Mouse (Mus musculus) forebrain, embryonic 11.5 days (tissue): ENCODE results near the gene Aox3. TPM values are rescaled to one million over a fixed set of nuclear protein-coding genes. Genes with fewer than 3 reads are reported as not detected.

Experiments used
- ATAC-seq: fragments of 200-750 bp; cut with Nextera tagmentation; replicated peaks from 2 replicates; pipeline ENCODE4 v1.8.0; 2017; ENCODE audit warnings: moderate TSS enrichment; ENCODE audit not compliant: low FRiP score
- DNase-seq: peaks from one replicate; pipeline ENCODE4 v3.0.0-alpha.2; 2017; ENCODE audit warnings: low spot score
- H3K27ac ChIP-seq: fragments of 300-500 bp; sonication (generic); 2 replicates; pipeline ENCODE4 v1.5.1; 2014; ENCODE audit warnings: low read depth, low read length
- H3K27me3 ChIP-seq: fragments of 300-500 bp; sonication (generic); 2 replicates; pipeline ENCODE4 v1.6.1; 2014; ENCODE audit warnings: mild to moderate bottlenecking, low read length, mixed read lengths; ENCODE audit not compliant: control insufficient read depth, insufficient read depth
- H3K36me3 ChIP-seq: fragments of 300-500 bp; sonication (generic); 2 replicates; pipeline ENCODE4 v1.6.1; 2014; ENCODE audit warnings: mild to moderate bottlenecking, low read length, moderate library complexity, mixed read lengths; ENCODE audit not compliant: control insufficient read depth, insufficient read depth
- H3K4me1 ChIP-seq: fragments of 300-500 bp; sonication (generic); replicated peaks from 2 replicates; pipeline ENCODE4 v1.6.1; 2014; ENCODE audit warnings: low read length, mixed read lengths; ENCODE audit not compliant: control insufficient read depth, insufficient read depth
- H3K4me2 ChIP-seq: fragments of 300-500 bp; sonication (generic); 2 replicates; pipeline ENCODE4 v1.6.1; 2014; ENCODE audit warnings: low read depth, mild to moderate bottlenecking, low read length, moderate library complexity, mixed read lengths; ENCODE audit not compliant: severe bottlenecking
- H3K4me3 ChIP-seq: fragments of 300-500 bp; sonication (generic); 2 replicates; pipeline ENCODE4 v1.5.1; 2014; ENCODE audit warnings: low read depth, low read length
- H3K9ac ChIP-seq: fragments of 300-500 bp; sonication (generic); 2 replicates; pipeline ENCODE4 v1.6.1; 2014; ENCODE audit warnings: low read length
- H3K9me3 ChIP-seq: fragments of 300-500 bp; sonication (generic); 2 replicates; pipeline ENCODE4 v1.6.1; 2016; ENCODE audit warnings: low read length, mixed read lengths; ENCODE audit not compliant: control insufficient read depth
- WGBS: fragments of 180-500 bp; shearing (Covaris S2); extraction: QIAGEN DNeasy Blood & Tissue Kit; methylation state at CpG from one replicate; pipeline ENCODE4 v1.1.7; 2014; 5-methylcytosine and 5-hydroxymethylcytosine counted together
- polyA plus RNA-seq: library from polyadenylated mRNA; unstranded; fragments of >200 nt; fragmentation: Nextera tagmentation; extraction: Ambion mirVana; gene quantifications from 2 replicates; pipeline ENCODE4 v1.2.1, GENCODE M21; 2014

Gene Aox3
- polyA plus RNA-seq, 1 experiment from 2014 or later = 0.09 TPM

GRCm38 (mm10) chr1:58113441-58113840 is 511 bp downstream of the Aox3 start:
- no peak overlapping the region for H3K4me2 ChIP-seq
- no peaks in the 10 kb centered on the region for H3K27me3 ChIP-seq
- H3K4me3 ChIP-seq = no peak overlapping the region
- H3K27ac ChIP-seq = no peak overlapping the region
- ATAC-seq (no peak), DNase-seq (no peak)
- H3K9ac ChIP-seq = no peak overlapping the region
- H3K4me1 ChIP-seq = no peaks in the 10 kb centered on the region
- no peaks in the 10 kb centered on the region for H3K9me3 ChIP-seq
- no peaks in the 10 kb centered on the region for H3K36me3 ChIP-seq

GRCm38 (mm10) chr1:58114021-58114560 is 1.2 kb downstream of the Aox3 start:
- Histone ChIP-seq H3K27me3 (no peaks in the 10 kb centered on the region), H3K4me3 (no peak overlapping the region), H3K9me3 (no peaks in the 10 kb centered on the region), H3K4me1 (no peaks in the 10 kb centered on the region), H3K9ac (no peak overlapping the region), H3K36me3 (no peaks in the 10 kb centered on the region), H3K4me2 (no peak overlapping the region), H3K27ac (no peak overlapping the region)
- ATAC-seq = no peak
- 72% methylated on average over 6 of the region's 6 CpGs for WGBS
- no peak for DNase-seq

- WGBS = 82% methylated on average over 12 of the region's 12 CpGs
- no peak overlapping the region for H3K27ac ChIP-seq
- DNase-seq = no peak
- no peak for ATAC-seq
- H3K9me3 ChIP-seq = no peaks in the 10 kb centered on the region
- no peak overlapping the region for H3K9ac ChIP-seq
- no peaks in the 10 kb centered on the region for H3K36me3 ChIP-seq
- no peak overlapping the region for H3K4me2 ChIP-seq
- no peak overlapping the region for H3K4me3 ChIP-seq
- no peaks in the 10 kb centered on the region for H3K27me3 ChIP-seq
- no peaks in the 10 kb centered on the region for H3K4me1 ChIP-seq
These were observed 1.9 kb downstream of the Aox3 start for GRCm38 (mm10) chr1:58114666-58115375.

GRCm38 (mm10) chr1:58118231-58118630 is 5.3 kb downstream of the Aox3 start:
- no peak for ATAC-seq

GRCm38 (mm10) chr1:58124901-58125300 is 12.0 kb downstream of the Aox3 start:
- Histone ChIP-seq H3K9ac (no peak overlapping the region), H3K27me3 (no peaks in the 10 kb centered on the region), H3K9me3 (no peaks in the 10 kb centered on the region), H3K36me3 (no peaks in the 10 kb centered on the region), H3K27ac (no peak overlapping the region), H3K4me2 (no peak overlapping the region), H3K4me1 (no peaks in the 10 kb centered on the region), H3K4me3 (no peak overlapping the region)
- no peak for DNase-seq
- no peak for ATAC-seq
- 95% methylated on average over 8 of the region's 8 CpGs for WGBS

More at GRCm38 (mm10) chr1:58118231-58118630, 5.3 kb downstream of the Aox3 start:
- H3K9me3 ChIP-seq = no peaks in the 10 kb centered on the region
- no peaks in the 10 kb centered on the region for H3K27me3 ChIP-seq
- H3K27ac ChIP-seq = no peak overlapping the region
- H3K9ac ChIP-seq = no peak overlapping the region
- DNase-seq = no peak
- 89% methylated on average over 3 of the region's 3 CpGs for WGBS
- H3K4me1 ChIP-seq = no peaks in the 10 kb centered on the region
- H3K36me3 ChIP-seq = no peaks in the 10 kb centered on the region
- H3K4me2 ChIP-seq = no peak overlapping the region
- no peak overlapping the region for H3K4me3 ChIP-seq

GRCm38 (mm10) chr1:58137891-58138290 is 25.0 kb downstream of the Aox3 start:
- Histone ChIP-seq H3K9ac (no peak overlapping the region), H3K27ac (no peak overlapping the region), H3K27me3 (no peaks in the 10 kb centered on the region), H3K4me1 (no peaks in the 10 kb centered on the region), H3K9me3 (peaks cover 2% of the 10 kb centered on the region; the same call in 1 of the 2 replicates), H3K4me2 (no peak overlapping the region), H3K4me3 (no peak overlapping the region), H3K36me3 (no peaks in the 10 kb centered on the region)
- ATAC-seq (no peak), DNase-seq (no peak)

GRCm38 (mm10) chr1:58138986-58139385 is 26.1 kb downstream of the Aox3 start:
- DNase-seq = no peak
- no peak overlapping the region for H3K4me2 ChIP-seq
- ATAC-seq = no peak
- no peaks in the 10 kb centered on the region for H3K4me1 ChIP-seq
- no peak overlapping the region for H3K4me3 ChIP-seq
- H3K27ac ChIP-seq = no peak overlapping the region
- no peaks in the 10 kb centered on the region for H3K36me3 ChIP-seq
- no peak overlapping the region for H3K9ac ChIP-seq
- 93% methylated on average over 9 of the region's 9 CpGs for whole genome bisulfite sequencing
- no peaks in the 10 kb centered on the region for H3K27me3 ChIP-seq
- peaks cover 2% of the 10 kb centered on the region; the same call in 1 of the 2 replicates for H3K9me3 ChIP-seq

- 90% methylated on average over 5 of the region's 5 CpGs for WGBS
- DNase-seq (no peak), ATAC-seq (no peak)
- H3K4me1 ChIP-seq = no peaks in the 10 kb centered on the region
- H3K4me3 ChIP-seq = no peak overlapping the region
- no peak overlapping the region for H3K27ac ChIP-seq
- H3K36me3 ChIP-seq = no peaks in the 10 kb centered on the region
- no peaks in the 10 kb centered on the region for H3K27me3 ChIP-seq
- peaks cover 2% of the 10 kb centered on the region; the same call in 1 of the 2 replicates for H3K9me3 ChIP-seq
- H3K4me2 ChIP-seq = no peak overlapping the region
- no peak overlapping the region for H3K9ac ChIP-seq
These were observed 27.7 kb downstream of the Aox3 start for GRCm38 (mm10) chr1:58140607-58141006.
